Mouse (Mus musculus): ENCODE data around the gene Endog.
"Not testable (repeated sequence)": the region's sequence is repeated elsewhere in the genome, so short reads cannot be mapped to it uniquely, and the experiment has no call there.

The Endog gene

GRCm38 (mm10) chr2:30171371-30171996 lies at the start of gene Endog:
Gene Endog, plus strand, starts transcription at chr2:30171493.
- DNase-seq (ENCODE audit: low read depth, low spot score): peak; percentile 78

- no peak for DNase-seq (ENCODE audit: low read depth, low spot score)
Measured at GRCm38 (mm10) chr2:30122766-30123165, 48.5 kb upstream of the Endog start.

- peak; percentile 12 for DNase-seq (ENCODE audit: low read depth, low spot score)
Measured at GRCm38 (mm10) chr2:30123729-30124471, 47.4 kb upstream of the Endog start.

- peak; percentile 84 for DNase-seq (ENCODE audit: low read depth, low spot score)
Measured at GRCm38 (mm10) chr2:30124472-30125274, 46.6 kb upstream of the Endog start, which contains the start of gene Zer1. Gene Zer1, minus strand, starts transcription at chr2:30124585.

- peak; percentile 48 for DNase-seq (ENCODE audit: low read depth, low spot score)
Measured at GRCm38 (mm10) chr2:30128789-30129188, 42.5 kb upstream of the Endog start.

GRCm38 (mm10) chr2:30130156-30130555 lies 41.1 kb upstream of the Endog start:
- DNase-seq (ENCODE audit: low read depth, low spot score): no peak

GRCm38 (mm10) chr2:30131240-30131639 lies 40.1 kb upstream of the Endog start:
- DNase-seq (ENCODE audit: low read depth, low spot score): not testable (repeated sequence)

- DNase-seq (ENCODE audit: low read depth, low spot score): no peak
Measured at GRCm38 (mm10) chr2:30132801-30133612, 38.3 kb upstream of the Endog start.

GRCm38 (mm10) chr2:30133613-30134377 lies 37.5 kb upstream of the Endog start, which contains the start of gene Tbc1d13:
Gene Tbc1d13, plus strand, starts transcription at chr2:30133746.
- DNase-seq (ENCODE audit: low read depth, low spot score): peak; percentile 89

GRCm38 (mm10) chr2:30134378-30134711 lies 36.9 kb upstream of the Endog start:
- DNase-seq (ENCODE audit: low read depth, low spot score): no peak

- DNase-seq (ENCODE audit: low read depth, low spot score): no peak
Measured at GRCm38 (mm10) chr2:30134928-30135620, 36.2 kb upstream of the Endog start.

- no peak for DNase-seq (ENCODE audit: low read depth, low spot score)
Measured at GRCm38 (mm10) chr2:30136458-30136857, 34.8 kb upstream of the Endog start.

- not testable (repeated sequence) for DNase-seq (ENCODE audit: low read depth, low spot score)
Measured at GRCm38 (mm10) chr2:30140021-30140420, 31.3 kb upstream of the Endog start.

GRCm38 (mm10) chr2:30144436-30144835 lies 26.9 kb upstream of the Endog start:
- DNase-seq (ENCODE audit: low read depth, low spot score): no peak

- DNase-seq (ENCODE audit: low read depth, low spot score): no peak
Measured at GRCm38 (mm10) chr2:30147466-30147865, 23.8 kb upstream of the Endog start.

- no peak for DNase-seq (ENCODE audit: low read depth, low spot score)
Measured at GRCm38 (mm10) chr2:30151840-30152239, 19.5 kb upstream of the Endog start.

GRCm38 (mm10) chr2:30152616-30153015 lies 18.7 kb upstream of the Endog start:
- DNase-seq (ENCODE audit: low read depth, low spot score): no peak

GRCm38 (mm10) chr2:30159871-30160270 lies 11.4 kb upstream of the Endog start:
- DNase-seq (ENCODE audit: low read depth, low spot score): not testable (repeated sequence)

- DNase-seq (ENCODE audit: low read depth, low spot score): peak; percentile 68
Measured at GRCm38 (mm10) chr2:30161809-30162208, 9.5 kb upstream of the Endog start.

GRCm38 (mm10) chr2:30164340-30164932 lies 6.9 kb upstream of the Endog start:
- no peak for DNase-seq (ENCODE audit: low read depth, low spot score)

Data from forelimb bud, embryonic 11.5 days (tissue).